Mouse (Mus musculus) layer of hippocampus, adult 11-12 months (tissue): ENCODE results near the gene Trim61.

Experiments used
- DNase-seq: peaks from one replicate; pipeline ENCODE4 v3.0.0; 2022; ENCODE audit warnings: low spot score

Gene Trim61

GRCm38 (mm10) chr8:64987731-64988130, 30.6 kb downstream of the Trim61 start, which contains the start of gene Trim75:
Gene Trim75, minus strand, starts transcription at chr8:64987831.
- DNase-seq, result no peak

GRCm38 (mm10) chr8:64983150-64983897, 35.0 kb downstream of the Trim61 start:
- DNase-seq, result no peak
